Mouse (Mus musculus): ENCODE measurements around the gene Rsu1.

The Rsu1 gene

GRCm38 (mm10) chr2:13271165-13271957 lies at the start of gene Rsu1:
Gene Rsu1, minus strand, starts transcription at chr2:13271415.
- peak; percentile 88 for DNase-seq (ENCODE audit: extremely low spot score, low spot score)

DNA sequence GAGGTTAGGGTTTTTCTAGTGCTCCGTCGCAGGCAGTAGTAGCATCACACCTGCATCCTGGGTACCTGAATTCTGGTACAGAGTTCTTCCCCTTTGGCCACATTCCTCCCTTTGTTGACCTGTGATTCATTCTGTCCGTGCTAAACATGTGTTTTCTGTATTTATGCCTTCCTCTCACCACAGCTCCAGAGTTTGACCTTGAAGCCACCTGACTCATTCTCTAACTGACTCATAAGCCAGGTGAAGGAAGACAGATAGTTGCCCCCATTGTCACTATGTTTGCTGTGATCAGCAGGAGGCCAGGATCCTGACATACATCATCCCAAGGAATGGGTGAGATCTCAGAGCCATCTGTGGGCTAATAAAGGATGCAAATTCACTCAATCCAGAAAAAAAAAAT lies 32.2 kb upstream of the Rsu1 start:
- no peak for DNase-seq (ENCODE audit: extremely low spot score, low spot score)

GRCm38 (mm10) chr2:13299031-13299430 lies 27.8 kb upstream of the Rsu1 start:
- no peak for DNase-seq (ENCODE audit: extremely low spot score, low spot score)

GRCm38 (mm10) chr2:13297733-13298132 lies 26.5 kb upstream of the Rsu1 start:
- no peak for DNase-seq (ENCODE audit: extremely low spot score, low spot score)

DNA sequence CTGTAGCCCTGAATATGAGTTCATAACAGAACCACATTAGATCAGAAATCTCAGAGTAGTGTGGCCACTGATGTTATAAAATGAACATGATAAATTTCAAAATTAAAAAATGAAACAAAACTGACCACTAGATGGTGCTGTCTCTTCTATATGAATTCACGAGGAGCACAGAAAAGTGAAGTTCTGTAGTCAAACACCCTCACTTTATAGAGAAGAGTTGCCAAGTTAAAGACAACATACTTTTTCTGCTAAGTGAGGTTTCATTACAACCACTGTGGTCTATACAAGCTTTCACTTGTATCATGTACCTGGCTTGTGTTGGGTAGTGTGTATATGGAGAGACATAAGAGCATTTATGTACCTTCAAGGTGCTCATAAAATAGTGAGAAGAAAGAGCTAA lies 19.4 kb upstream of the Rsu1 start:
- no peak for DNase-seq (ENCODE audit: extremely low spot score, low spot score)

DNA sequence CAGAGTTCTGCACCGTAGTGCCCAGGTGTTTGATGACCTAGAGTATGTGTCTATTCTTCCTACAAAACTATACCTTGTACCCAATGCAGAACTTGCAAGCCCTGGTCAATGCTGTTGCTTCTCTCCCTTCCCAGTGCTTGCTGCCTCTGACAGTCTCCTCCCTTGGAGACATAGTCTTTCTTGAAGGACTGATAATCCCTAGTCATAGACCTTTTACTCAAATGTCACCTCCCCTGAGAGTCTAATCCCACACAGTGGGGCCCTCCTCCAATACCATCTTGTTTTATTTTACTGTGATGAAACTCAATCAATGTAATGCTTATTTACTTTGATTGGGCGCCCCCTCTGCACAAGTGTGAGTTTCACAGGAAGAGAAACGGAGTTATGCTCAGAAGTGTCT lies 18.9 kb upstream of the Rsu1 start:
- DNase-seq (ENCODE audit: extremely low spot score, low spot score), result no peak

DNA sequence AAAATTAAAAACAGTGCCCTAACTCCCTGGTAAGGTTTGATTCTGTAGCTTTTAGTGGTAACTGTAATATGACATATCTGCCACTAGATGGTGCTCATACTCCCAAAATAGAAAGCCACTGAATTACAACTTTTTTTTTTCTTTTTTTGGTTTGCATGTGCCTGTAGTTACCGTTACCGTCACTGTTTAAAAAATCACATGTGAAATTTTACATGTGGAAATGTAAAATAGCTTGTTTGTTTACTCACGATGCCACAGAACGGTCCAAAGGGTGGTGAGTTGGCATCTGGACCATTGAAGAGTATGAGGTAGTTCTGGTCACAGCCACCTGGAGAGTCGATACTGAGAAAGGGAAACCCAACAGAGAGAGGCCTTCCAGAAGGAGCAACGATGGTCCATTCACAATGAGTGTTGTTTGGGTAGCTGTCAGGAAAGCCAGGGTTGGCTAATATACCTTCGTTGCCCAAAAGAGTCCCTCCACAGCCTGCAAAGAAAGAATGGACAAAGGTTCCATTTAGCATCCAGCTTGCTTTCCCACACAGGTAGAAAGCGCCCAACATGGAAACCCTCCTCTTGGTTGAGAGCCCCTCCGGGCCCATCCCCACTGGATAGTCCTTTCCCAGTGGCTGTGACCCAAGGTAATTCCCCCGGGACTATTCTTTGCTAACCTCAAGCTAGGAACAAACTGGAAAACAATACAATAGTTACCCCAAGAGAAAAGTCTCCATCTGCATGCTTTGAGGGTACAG lies 7.1 kb upstream of the Rsu1 start:
- DNase-seq (ENCODE audit: extremely low spot score, low spot score), result no peak

GRCm38 (mm10) chr2:13275874-13276273 lies 4.7 kb upstream of the Rsu1 start:
- no peak for DNase-seq (ENCODE audit: extremely low spot score, low spot score)

GRCm38 (mm10) chr2:13270736-13271135 lies 479 bp downstream of the Rsu1 start:
- DNase-seq (ENCODE audit: extremely low spot score, low spot score), result no peak

DNA sequence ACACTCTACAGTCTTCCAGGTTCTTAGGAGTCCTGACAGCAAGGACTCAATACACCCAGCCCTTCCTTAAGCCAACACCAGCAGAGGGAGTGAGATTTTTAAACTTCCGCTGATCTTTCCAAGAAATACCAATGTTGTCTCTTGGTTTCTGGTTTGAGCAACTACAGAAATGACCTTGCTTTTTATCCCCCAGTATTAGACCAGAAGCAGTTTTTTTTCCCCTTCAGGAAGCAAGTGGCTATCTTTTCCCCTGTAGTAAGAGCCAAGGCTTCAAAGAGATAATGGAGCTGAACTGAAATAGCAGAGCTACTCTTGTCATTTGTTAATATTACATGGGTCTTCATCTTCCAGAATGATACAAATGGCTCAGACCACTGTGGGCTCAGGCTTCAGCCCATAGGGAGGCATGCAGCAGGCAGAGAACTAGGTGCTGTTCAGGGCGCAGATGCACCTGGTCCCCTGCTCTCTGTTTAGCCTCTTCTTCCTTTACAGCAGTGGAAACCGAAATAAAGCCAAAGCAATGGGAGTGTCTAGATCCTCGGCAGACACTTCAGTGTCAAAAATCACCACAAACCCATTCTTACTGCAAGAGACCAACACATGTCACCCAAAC lies 2.4 kb downstream of the Rsu1 start:
- no peak for DNase-seq (ENCODE audit: extremely low spot score, low spot score)

DNA sequence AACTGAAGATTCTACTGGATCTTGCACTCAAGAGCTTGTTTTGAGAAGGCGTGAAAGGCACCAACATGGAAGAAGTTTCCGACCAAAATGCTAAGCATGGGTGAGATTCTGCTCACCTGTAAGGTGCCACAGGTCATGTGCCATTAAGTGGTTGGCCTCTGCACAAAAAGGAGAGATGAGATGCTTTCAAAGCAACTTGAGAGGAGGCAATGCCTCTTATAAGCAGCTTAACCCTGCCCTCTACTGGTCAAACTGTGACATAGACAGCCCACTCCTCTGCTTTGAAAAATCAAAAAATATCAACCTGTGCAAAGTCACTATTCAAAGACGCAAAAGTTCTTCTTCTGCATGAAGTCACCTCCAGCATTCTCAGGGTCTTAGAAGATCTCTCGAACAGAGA lies 6.3 kb downstream of the Rsu1 start:
- DNase-seq (ENCODE audit: extremely low spot score, low spot score), result peak; percentile 42

GRCm38 (mm10) chr2:13263150-13263549 lies 8.1 kb downstream of the Rsu1 start:
- no peak for DNase-seq (ENCODE audit: extremely low spot score, low spot score)

GRCm38 (mm10) chr2:13258606-13259005 lies 12.6 kb downstream of the Rsu1 start:
- no peak for DNase-seq (ENCODE audit: extremely low spot score, low spot score)

GRCm38 (mm10) chr2:13240711-13241110 lies 30.5 kb downstream of the Rsu1 start:
- no peak for DNase-seq (ENCODE audit: extremely low spot score, low spot score)

DNA sequence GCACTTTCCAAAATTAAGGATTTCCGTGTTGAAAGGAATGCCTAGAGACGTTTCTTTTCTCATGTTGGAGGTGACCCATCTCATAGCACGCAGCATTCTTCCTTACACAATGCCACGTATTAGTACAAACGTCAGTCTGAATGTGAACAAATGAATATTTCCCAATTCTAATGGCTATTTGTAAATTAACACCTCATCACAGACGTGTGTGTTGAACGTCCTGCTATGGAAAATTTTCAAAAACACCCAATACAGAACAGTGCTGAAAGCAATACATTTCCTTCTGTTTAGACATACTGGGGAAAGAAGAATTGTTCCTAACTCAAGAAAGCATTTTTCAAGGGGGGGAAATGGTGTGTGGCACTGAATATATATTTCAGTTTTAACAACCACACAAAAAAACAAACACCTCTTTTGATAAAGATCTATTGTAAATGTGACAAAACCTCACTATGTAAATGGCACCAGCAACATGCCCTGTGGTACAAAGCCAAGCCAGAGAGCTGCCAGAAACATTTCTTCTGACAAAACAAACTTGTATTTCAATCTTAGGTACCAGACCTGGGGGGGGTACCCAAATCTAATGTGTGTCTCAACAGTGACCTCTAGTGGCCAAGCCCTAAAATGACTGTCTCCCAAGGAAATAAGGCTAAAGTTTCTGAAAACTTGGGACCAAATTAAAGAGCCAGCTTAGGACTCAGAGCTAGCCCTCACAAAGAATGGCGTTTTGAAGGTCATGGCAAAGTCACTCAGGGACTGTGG lies 33.9 kb downstream of the Rsu1 start:
- peak; percentile 48 for DNase-seq (ENCODE audit: extremely low spot score, low spot score)

GRCm38 (mm10) chr2:13235696-13236095 lies 35.5 kb downstream of the Rsu1 start:
- no peak for DNase-seq (ENCODE audit: extremely low spot score, low spot score)

GRCm38 (mm10) chr2:13234796-13235195 lies 36.4 kb downstream of the Rsu1 start:
- no peak for DNase-seq (ENCODE audit: extremely low spot score, low spot score)

DNA sequence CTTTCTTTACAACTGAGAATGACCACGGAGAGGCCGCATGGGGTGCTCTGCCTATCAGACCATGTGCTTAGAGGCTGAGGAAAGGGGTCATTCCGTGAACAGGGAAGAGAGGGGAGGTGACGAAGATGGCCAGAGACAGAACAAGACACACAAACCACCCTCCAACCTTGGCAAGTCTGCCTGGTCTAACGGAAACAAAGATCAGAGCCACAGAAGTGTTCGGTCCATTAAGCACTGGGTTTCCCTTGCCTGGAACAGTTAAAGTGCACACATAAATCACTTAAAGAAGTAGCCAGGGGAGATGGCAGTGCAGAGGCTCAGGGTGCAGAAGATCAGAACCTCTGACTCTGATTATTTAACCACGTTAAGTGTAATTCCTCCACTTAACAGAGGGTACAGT lies 37.3 kb downstream of the Rsu1 start:
- peak; percentile 34 for DNase-seq (ENCODE audit: extremely low spot score, low spot score)

- no peak for DNase-seq (ENCODE audit: extremely low spot score, low spot score)
These were observed 37.9 kb downstream of the Rsu1 start for GRCm38 (mm10) chr2:13233254-13233835.

GRCm38 (mm10) chr2:13232305-13232704 lies 38.9 kb downstream of the Rsu1 start:
- no peak for DNase-seq (ENCODE audit: extremely low spot score, low spot score)

- no peak for DNase-seq (ENCODE audit: extremely low spot score, low spot score)
These were observed 41.5 kb downstream of the Rsu1 start for GRCm38 (mm10) chr2:13229686-13230085.

All from neural tube, embryonic 10.5 days (tissue).